Mouse (Mus musculus) adrenal gland, adult 18-20 months (tissue): ENCODE results near the gene Ift20. TPM values are rescaled to one million over a fixed set of nuclear protein-coding genes. Genes with fewer than 3 reads are reported as not detected.
"Not testable (repeated sequence)": the region's sequence is repeated elsewhere in the genome, so short reads cannot be mapped to it uniquely, and the experiment has no call there.

ENCODE experiments used
- DNase-seq, 2 experiments: peaks; one replicate each; pipeline ENCODE4 v3.0.0; 2021 to 2022; ENCODE audit warnings: low spot score in 2 of 2
- total RNA-seq, 2 experiments: library from RNA; stranded (reverse); gene quantifications; 1 replicate in 1 of 2; 2 replicates in 1 of 2; pipeline ENCODE4 v1.2.3; 2021

Ift20 gene
- total RNA-seq, 2 experiments from 2014 or later, result 91.4 to 96.0 TPM

- no peak for DNase-seq
These were observed 14.3 kb upstream of the Ift20 start for GRCm38 (mm10) chr11:78521880-78522279.

GRCm38 (mm10) chr11:78522481-78522997 lies 13.6 kb upstream of the Ift20 start:
- no peak for DNase-seq

GRCm38 (mm10) chr11:78523241-78523955 lies 12.8 kb upstream of the Ift20 start:
- DNase-seq, result no peak

- DNase-seq, result no peak
These were observed 11.3 kb upstream of the Ift20 start for GRCm38 (mm10) chr11:78524838-78525237.

GRCm38 (mm10) chr11:78528714-78529113 lies 7.4 kb upstream of the Ift20 start:
- no peak for DNase-seq

GRCm38 (mm10) chr11:78530001-78530400 lies 6.2 kb upstream of the Ift20 start:
- no peak for DNase-seq

GRCm38 (mm10) chr11:78531046-78531445 lies 5.1 kb upstream of the Ift20 start:
- DNase-seq, result no peak

GRCm38 (mm10) chr11:78531515-78531914 lies 4.6 kb upstream of the Ift20 start:
- DNase-seq, result not testable (repeated sequence)

GRCm38 (mm10) chr11:78534516-78534915 lies 1.6 kb upstream of the Ift20 start:
- no peak for DNase-seq

GRCm38 (mm10) chr11:78535376-78536079 lies 633 bp upstream of the Ift20 start:
- DNase-seq, result peak in 1 of 2 experiments; percentile 18

- no peak for DNase-seq
These were observed 526 bp downstream of the Ift20 start for GRCm38 (mm10) chr11:78536690-78537084.

- DNase-seq, result no peak
These were observed 4.2 kb downstream of the Ift20 start for GRCm38 (mm10) chr11:78540358-78540757.

- no peak for DNase-seq
These were observed 8.4 kb downstream of the Ift20 start for GRCm38 (mm10) chr11:78544449-78545111.

- DNase-seq, result no peak
These were observed 9.0 kb downstream of the Ift20 start for GRCm38 (mm10) chr11:78545181-78545580.

GRCm38 (mm10) chr11:78547718-78548460 lies 11.7 kb downstream of the Ift20 start:
- no peak for DNase-seq

GRCm38 (mm10) chr11:78549491-78549987 lies 13.4 kb downstream of the Ift20 start:
- no peak for DNase-seq

GRCm38 (mm10) chr11:78550168-78551058 lies 14.3 kb downstream of the Ift20 start, which contains the start of gene Tmem97:
Gene Tmem97 (minus strand): TSS chr11:78550777.
- DNase-seq, result peak; percentile 87 to 89

- no peak for DNase-seq
These were observed 14.9 kb downstream of the Ift20 start for GRCm38 (mm10) chr11:78551059-78551398.

GRCm38 (mm10) chr11:78555623-78556022 lies 19.5 kb downstream of the Ift20 start:
- no peak for DNase-seq

GRCm38 (mm10) chr11:78556070-78556469 lies 19.9 kb downstream of the Ift20 start:
- DNase-seq, result no peak
